Mouse (Mus musculus) stomach, postnatal 0 days (tissue): Measurements from ENCODE around the gene Tnk1. TPM values are rescaled to one million over a fixed set of nuclear protein-coding genes. Genes with fewer than 3 reads are reported as not detected.
A peak's percentile ranks its signal among the peaks of the same experiment; 100 is the strongest.

Source experiments
- ATAC-seq: fragments of 200-750 bp; cut with Nextera tagmentation; 2 replicates; pipeline ENCODE4 v1.8.0; 2017; ENCODE audit not compliant: low FRiP score, low TSS enrichment
- DNase-seq: peaks from one replicate; pipeline ENCODE4 v3.0.0-alpha.2; 2016; ENCODE audit warnings: low spot score
- H3K27ac ChIP-seq: fragments of 300-500 bp; sonication (generic); replicated peaks from 2 replicates; pipeline ENCODE4 v1.5.1; 2014; ENCODE audit warnings: mild to moderate bottlenecking, control low read depth
- H3K27me3 ChIP-seq: fragments of 300-500 bp; sonication (generic); 2 replicates; pipeline ENCODE4 v1.6.1; 2014; ENCODE audit warnings: low read length; ENCODE audit not compliant: control insufficient read depth, insufficient read depth
- H3K36me3 ChIP-seq: fragments of 300-500 bp; sonication (generic); 2 replicates; pipeline ENCODE4 v1.6.1; 2014; ENCODE audit warnings: low read length, mixed read lengths; ENCODE audit not compliant: control insufficient read depth, insufficient read depth
- H3K4me1 ChIP-seq: fragments of 300-500 bp; sonication (generic); replicated peaks from 2 replicates; pipeline ENCODE4 v1.6.1; 2014; ENCODE audit warnings: antibody characterized with exemption; ENCODE audit not compliant: control insufficient read depth, insufficient read depth
- H3K4me2 ChIP-seq: fragments of 300-500 bp; sonication (generic); replicated peaks from 2 replicates; pipeline ENCODE4 v1.6.1; 2014; ENCODE audit warnings: low read depth, mild to moderate bottlenecking, control low read depth, moderate library complexity
- H3K4me3 ChIP-seq: fragments of 300-500 bp; sonication (generic); 2 replicates; pipeline ENCODE4 v1.5.1; 2014; ENCODE audit warnings: low read depth, low read length, control low read depth
- H3K9ac ChIP-seq: fragments of 300-500 bp; sonication (generic); 2 replicates; pipeline ENCODE4 v1.6.1; 2014; ENCODE audit warnings: mild to moderate bottlenecking, low read length, control low read depth, mixed read lengths
- H3K9me3 ChIP-seq: fragments of 300-500 bp; sonication (generic); 2 replicates; pipeline ENCODE4 v1.6.1; 2016; ENCODE audit warnings: low read length; ENCODE audit not compliant: control insufficient read depth
- CTCF ChIP-seq: IDR thresholded peaks from 2 replicates; pipeline ENCODE4 v1.5.1; 2016; ENCODE audit warnings: antibody characterized with exemption, low read depth, mild to moderate bottlenecking, moderate library complexity
- EP300 ChIP-seq: optimal IDR thresholded peaks from 2 replicates; pipeline ENCODE3; 2016; ENCODE audit warnings: antibody characterized with exemption
- WGBS: fragments of 180-500 bp; shearing (Covaris S2); extraction: QIAGEN DNeasy Blood & Tissue Kit; methylation state at CpG from one replicate; pipeline ENCODE4 v1.1.7; 2014; 5-methylcytosine and 5-hydroxymethylcytosine counted together
- polyA plus RNA-seq: library from polyadenylated mRNA; unstranded; fragments of >200 nt; fragmentation: Nextera tagmentation; extraction: Ambion mirVana; gene quantifications from 2 replicates; pipeline ENCODE4 v1.2.1, GENCODE M21; 2015

Tnk1 gene
- polyA plus RNA-seq, 1 experiment from 2014 or later = 12.3 TPM

- H3K9me3 ChIP-seq = no peaks in the 10 kb centered on the region
- H3K27me3 ChIP-seq = no peaks in the 10 kb centered on the region
- peaks cover 25% of the 10 kb centered on the region for H3K36me3 ChIP-seq
- H3K4me1 ChIP-seq = no peaks in the 10 kb centered on the region; the same call in none of the 2 replicates
- H3K27ac ChIP-seq = peak overlapping the region; percentile 94
- WGBS = 8% methylated on average over 37 of the region's 37 CpGs
- H3K9ac ChIP-seq = peak overlapping the region; percentile 83
- TF ChIP-seq CTCF = no peak
- TF ChIP-seq EP300 = peak; percentile 50
- ATAC-seq = peak; percentile 24; the same call in 1 of the 2 replicates
- peak overlapping the region; percentile 85 for H3K4me3 ChIP-seq
- peak; percentile 73 for DNase-seq
- H3K4me2 ChIP-seq = peak overlapping the region; percentile 83
These were observed 11.5 kb downstream of the Tnk1 start for GRCm38 (mm10) chr11:69846738-69847688.

DNA sequence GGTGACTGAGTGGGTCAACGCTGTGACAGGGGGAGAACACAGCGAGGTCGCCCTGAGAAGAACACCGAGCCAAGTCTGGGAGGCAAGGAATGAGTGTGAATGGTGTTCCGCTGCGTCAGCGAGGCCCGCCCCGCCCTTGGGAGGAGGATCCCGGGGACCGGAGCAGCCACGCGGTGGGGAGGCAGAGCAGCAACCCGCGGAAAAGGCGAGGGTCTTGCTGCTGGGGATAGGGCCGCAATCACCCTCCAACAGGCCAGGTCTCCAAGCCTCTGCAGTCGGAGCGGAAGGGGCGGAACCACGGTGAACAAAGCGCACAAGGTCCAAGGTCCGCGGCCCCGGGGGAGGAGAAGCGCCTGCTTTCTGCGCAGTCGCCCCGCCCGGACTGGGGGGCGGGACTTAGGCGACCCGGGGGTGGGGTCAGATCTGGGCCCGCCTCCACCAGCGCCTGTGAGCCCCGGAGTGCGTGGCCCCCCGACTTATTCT lies 12.3 kb downstream of the Tnk1 start, which contains the start of gene Plscr3:
Gene Plscr3 (plus strand): TSS at position 179 of the 483 bp plus-strand sequence.
- H3K27me3 ChIP-seq = no peaks in the 10 kb centered on the region
- H3K36me3 ChIP-seq = peaks cover 20% of the 10 kb centered on the region
- H3K9me3 ChIP-seq = no peaks in the 10 kb centered on the region
- peak; percentile 96 for DNase-seq
- peak within 1 kb of the TSS; percentile 83 for H3K4me2 ChIP-seq
- peak within 1 kb of the TSS; percentile 83 for H3K9ac ChIP-seq
- peak within 1 kb of the TSS; percentile 94 for H3K27ac ChIP-seq
- no peak for TF ChIP-seq EP300
- peak; percentile 30; the same call in 1 of the 2 replicates for TF ChIP-seq CTCF
- under 1% methylated on average over 36 of the region's 38 CpGs for WGBS
- peak within 1 kb of the TSS; percentile 85 for H3K4me3 ChIP-seq
- H3K4me1 ChIP-seq = no peaks in the 10 kb centered on the region; the same call in none of the 2 replicates
- ATAC-seq = peak; percentile 93

DNA sequence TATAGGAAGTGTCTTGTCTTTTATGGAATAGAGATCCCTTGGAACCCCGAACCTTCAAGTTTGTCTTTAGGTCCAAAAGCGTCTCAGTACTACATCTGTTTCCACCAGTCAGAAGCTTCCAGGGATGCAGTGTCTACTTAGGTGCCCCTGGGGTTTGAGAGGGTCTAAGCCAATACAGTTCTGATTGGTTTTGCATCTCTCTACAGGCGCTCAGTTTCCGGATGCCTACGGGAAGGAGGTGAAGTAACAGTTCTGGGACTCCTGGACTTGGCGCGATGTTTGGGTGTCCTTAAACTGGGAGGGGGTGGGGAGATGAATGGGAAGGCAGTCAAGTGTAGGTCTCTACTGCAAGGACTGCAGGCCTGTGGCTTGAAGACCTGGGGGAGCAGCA lies 19.8 kb downstream of the Tnk1 start:
- ATAC-seq (no peak), DNase-seq (peak; percentile 43)
- H3K27ac ChIP-seq = peak overlapping the region; percentile 87
- WGBS = 2% methylated on average over 7 of the region's 7 CpGs
- peak overlapping the region; percentile 67 for H3K4me3 ChIP-seq
- H3K36me3 ChIP-seq = 0 out of 2 replicates have a peak, but pooled peaks cover 2% of the 10 kb centered on the region
- TF ChIP-seq EP300 = no peak
- no peak for TF ChIP-seq CTCF
- peak overlapping the region; percentile 82 for H3K9ac ChIP-seq
- no peaks in the 10 kb centered on the region for H3K27me3 ChIP-seq
- peaks cover 5% of the 10 kb centered on the region for H3K4me1 ChIP-seq
- H3K9me3 ChIP-seq = no peaks in the 10 kb centered on the region
- peak overlapping the region; percentile 67 for H3K4me2 ChIP-seq

GRCm38 (mm10) chr11:69837952-69838713 lies 20.4 kb downstream of the Tnk1 start, which contains the start of gene Tmem256:
Tmem256 (plus strand) TSS chr11:69838514.
- H3K9ac ChIP-seq = peak within 1 kb of the TSS; percentile 82

GRCm38 (mm10) chr11:69837604-69837951 lies 21.0 kb downstream of the Tnk1 start, which contains the start of gene Nlgn2:
Nlgn2 (minus strand) TSS chr11:69837784.
- Histone ChIP-seq H3K4me3 (peak within 1 kb of the TSS; percentile 67), H3K4me1 (peaks cover 5% of the 10 kb centered on the region), H3K27ac (peak within 1 kb of the TSS; percentile 87), H3K9me3 (no peaks in the 10 kb centered on the region), H3K9ac (peak within 1 kb of the TSS; percentile 82), H3K4me2 (peak within 1 kb of the TSS; percentile 77), H3K36me3 (0 out of 2 replicates have a peak, but pooled peaks cover 2% of the 10 kb centered on the region), H3K27me3 (no peaks in the 10 kb centered on the region)
- peak; percentile 65 for ATAC-seq
- DNase-seq = no peak
- TF ChIP-seq EP300 (no peak), CTCF (peak; percentile 40; the same call in 1 of the 2 replicates)
- WGBS = 2% methylated on average over 30 of the region's 32 CpGs

More at GRCm38 (mm10) chr11:69837952-69838713, 20.4 kb downstream of the Tnk1 start, which contains the start of gene Tmem256:
- DNase-seq = peak; percentile 97
- peak within 1 kb of the TSS; percentile 67 for H3K4me3 ChIP-seq
- WGBS = 0% methylated on average over 34 of the region's 34 CpGs
- peak; percentile 81 for TF ChIP-seq EP300
- no peak; the same call in 1 of the 2 replicates for TF ChIP-seq CTCF
- no peaks in the 10 kb centered on the region for H3K9me3 ChIP-seq
- peak; percentile 93 for ATAC-seq
- H3K4me2 ChIP-seq = peak within 1 kb of the TSS; percentile 77
- H3K27ac ChIP-seq = peak within 1 kb of the TSS; percentile 87
- H3K36me3 ChIP-seq = 0 out of 2 replicates have a peak, but pooled peaks cover 2% of the 10 kb centered on the region
- no peaks in the 10 kb centered on the region for H3K27me3 ChIP-seq
- H3K4me1 ChIP-seq = peaks cover 5% of the 10 kb centered on the region
